Mouse (Mus musculus) left cerebral cortex, adult 9 months (tissue): ENCODE measurements at regions not wholly inside any gene's neighbourhood (a gene's known extent, or its start where the extent isn't known, plus 50 kb on each side); places are given as distances from the start of the nearest gene placed in this dataset.

ENCODE experiments used
- DNase-seq, 2 experiments: peaks; one replicate each; pipeline ENCODE4 v3.0.0; 2022; ENCODE audit warnings: low spot score in 2 of 2

DNA sequence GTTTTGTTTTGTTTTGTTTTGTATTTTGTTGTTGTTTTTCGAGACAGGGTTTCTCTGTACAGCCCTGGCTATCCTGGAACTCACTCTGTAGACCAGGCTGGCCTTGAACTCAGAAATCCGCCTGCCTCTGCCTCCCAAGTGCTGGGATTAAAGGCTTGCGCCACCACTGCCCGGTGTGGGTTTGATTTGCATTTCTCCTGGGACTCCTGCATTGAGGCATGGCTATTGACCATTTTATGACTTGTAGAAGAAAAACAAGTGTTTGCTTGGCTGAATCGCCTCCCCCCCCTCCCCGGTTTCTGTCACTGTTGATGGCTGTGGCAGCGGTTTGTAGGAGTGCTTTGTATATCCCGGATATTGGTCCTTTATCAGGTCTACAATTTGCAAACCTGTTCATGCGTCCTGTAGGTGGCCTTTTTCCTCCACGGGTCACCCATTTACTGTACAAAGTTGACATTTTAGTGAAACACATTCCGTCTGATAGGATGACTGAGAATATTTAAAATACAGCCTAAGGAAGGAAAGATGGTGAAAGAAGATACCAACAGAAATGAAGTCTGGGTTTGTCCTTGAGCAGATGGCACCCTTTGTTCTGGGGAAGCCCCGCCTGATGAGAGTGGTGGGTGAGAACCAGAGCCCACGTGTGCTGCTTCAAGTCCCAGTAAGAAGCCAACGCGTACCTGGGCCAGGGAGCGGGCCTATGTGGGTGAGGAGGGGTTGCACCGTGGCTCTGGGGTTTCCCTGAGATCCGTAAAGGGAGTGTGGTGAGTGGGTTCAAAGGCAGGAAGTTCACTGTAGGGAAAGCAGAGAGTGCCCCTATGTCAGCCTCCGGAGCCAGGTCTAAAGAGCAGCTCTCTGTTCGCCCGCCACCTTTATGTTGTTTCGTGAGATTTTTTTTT lies 52.6 kb upstream of the Smndc1 start:
- no peak for DNase-seq

DNA sequence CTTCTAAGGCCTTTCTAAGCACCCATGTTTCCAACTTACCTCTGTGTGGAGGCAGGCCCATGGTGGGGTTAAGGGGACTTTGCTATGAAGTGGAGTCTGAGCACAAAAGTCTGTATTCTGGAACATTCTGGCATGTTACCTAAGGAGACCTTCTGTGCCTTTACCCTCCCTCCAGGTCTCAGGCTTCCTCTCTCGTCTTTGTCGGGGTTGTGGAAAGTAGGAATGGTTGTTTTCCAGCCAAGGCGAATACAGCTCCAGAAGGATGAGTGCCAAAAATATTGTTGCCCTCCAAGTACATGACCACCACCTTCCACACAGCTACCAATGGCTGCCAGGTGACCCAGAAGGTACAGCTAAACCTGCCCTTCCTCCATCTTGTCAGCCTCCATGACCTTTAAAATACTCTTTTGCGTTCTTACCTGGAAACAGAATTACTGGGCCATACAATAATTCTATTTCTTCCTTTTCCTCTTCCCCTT lies 51.8 kb upstream of the Smndc1 start:
- DNase-seq, result no peak

DNA sequence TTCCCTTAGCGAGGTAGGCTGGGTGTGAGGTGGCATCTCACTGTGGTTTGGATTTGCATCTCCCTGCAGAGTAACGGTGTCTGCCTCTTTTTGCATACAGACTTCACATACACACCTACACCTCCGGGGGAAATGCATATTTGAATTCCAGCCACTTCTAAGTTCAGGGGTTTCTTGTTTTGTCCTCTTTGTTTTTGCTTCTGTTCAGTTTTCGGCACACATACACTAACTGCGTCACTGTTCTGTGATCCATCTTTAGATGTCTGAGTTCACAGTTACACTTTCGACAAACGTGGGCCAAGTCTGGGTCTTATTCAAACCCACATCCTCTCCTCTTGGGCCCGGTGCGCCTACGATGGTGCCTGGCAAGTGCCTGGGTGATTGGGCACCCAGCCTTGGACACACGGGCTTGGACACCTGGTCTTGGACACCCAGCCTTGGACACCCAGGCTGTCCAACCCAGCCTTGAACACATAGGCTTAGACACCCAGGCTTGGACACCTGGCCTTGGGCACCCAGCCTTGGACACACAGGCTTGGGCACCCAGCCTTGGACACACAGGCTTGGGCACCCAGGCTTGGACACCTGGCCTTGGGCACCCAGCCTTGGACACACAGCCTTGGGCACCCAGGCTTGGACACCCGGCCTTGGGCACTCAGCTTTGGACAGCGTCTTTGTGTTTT lies 51.2 kb upstream of the Smndc1 start:
- no peak for DNase-seq

DNA sequence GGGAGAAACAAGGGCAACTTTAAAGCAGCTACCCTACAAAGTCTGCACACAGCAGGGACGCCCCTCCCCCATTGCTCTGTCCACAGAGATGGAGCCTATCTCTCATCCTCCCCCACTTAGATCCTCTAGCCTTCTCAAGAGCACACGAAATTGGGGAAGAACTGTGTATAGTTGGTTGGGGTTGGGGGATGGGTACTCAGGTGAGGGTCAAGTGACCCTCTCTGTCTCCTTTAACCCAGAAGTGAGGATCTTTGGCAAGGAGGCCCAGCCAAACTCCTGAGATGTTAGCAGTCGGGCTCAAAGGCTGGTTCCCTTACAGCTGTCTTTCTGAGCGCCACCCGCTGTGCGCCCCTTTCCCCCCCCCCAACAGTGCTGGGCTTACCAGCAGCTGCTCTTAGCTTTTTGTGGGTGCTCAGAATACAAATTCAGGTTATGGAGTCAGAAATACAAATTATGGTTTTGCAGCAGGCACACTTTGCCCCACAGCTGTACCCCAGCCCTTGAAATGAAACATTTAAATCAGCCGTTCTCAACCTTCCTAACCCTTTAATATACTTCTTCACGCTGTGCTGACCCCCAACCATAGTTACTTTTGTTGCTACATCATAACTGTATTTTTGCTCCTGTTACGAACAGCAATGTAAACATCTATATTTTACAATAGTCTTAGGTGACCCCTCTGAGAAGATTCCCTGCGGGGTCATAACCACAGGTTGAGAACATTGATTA lies 50.1 kb upstream of the Smndc1 start:
- DNase-seq, result no peak
